Mouse (Mus musculus) induced T-regulatory cell, adult 2 months (primary cell): ENCODE results near the gene Mdh1.
"Not testable (repeated sequence)": the region's sequence is repeated elsewhere in the genome, so short reads cannot be mapped to it uniquely, and the experiment has no call there.

Experiments used
- DNase-seq: peaks from one replicate; pipeline ENCODE4 v3.0.0-alpha.2; 2012; ENCODE audit warnings: low read depth

The Mdh1 gene

DNA sequence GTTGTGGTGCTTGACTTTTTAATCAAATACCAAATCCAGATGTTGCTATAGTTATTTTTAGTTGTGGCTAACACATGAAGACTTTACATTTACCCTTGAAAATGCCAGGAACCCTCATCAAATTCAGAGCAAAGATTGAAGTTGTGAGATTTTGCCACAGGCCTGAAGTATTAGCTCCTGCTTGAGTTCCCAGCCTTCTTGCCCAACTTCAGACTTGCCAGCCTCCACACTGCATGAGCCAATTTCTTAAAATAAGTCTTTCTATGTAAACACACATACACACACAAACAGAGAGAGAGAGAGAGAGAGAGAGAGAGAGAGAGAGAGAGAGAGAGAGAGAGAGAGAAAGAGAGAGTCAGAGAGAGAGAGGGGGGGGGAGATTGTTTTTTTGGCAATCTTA is 26.2 kb downstream of the Mdh1 start:
- no peak for DNase-seq

DNA sequence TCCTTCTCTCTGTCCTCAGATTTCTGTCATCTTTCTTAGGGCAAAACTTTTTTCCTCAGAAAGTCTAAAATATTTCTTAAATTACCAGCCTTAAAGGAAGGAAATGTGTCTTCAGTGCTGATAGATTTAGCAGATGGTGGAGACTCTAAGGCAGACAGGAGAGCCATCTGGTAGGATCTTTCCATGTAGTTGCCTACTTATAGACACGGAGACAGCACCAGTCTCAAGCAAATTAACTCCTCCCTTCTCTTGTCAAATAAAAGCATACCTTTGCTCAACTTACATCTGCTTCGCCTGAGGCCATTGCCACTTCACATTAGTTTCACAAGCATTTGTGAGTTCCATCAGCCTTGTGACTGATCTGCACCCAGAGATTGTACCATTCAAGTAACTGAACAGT is 27.1 kb downstream of the Mdh1 start:
- no peak for DNase-seq

- DNase-seq = no peak
Measured at GRCm38 (mm10) chr11:21542731-21543130, 29.4 kb downstream of the Mdh1 start.

- DNase-seq = no peak
Measured at GRCm38 (mm10) chr11:21540622-21541021, 31.5 kb downstream of the Mdh1 start.

DNA sequence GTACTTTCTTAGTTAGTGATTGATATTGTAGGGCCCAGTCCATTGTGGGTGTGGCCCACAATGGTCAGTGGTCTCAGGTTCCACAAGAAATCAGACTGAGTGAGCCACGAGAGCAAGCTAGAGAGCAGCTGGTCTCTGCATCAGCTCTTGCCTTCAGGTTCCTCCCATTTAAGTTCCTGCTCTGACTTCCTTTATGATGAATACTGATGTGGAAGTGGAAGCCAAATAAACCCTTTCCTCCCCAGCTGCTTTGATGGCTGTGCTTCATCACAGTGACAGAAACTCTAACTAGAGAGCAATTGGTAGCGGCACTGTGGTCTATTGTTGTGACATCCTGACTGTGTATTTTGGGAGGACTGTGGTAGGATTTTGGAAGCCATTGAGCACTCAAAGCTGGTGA is 32.1 kb downstream of the Mdh1 start:
- no peak for DNase-seq

GRCm38 (mm10) chr11:21530856-21531255 is 41.3 kb downstream of the Mdh1 start:
- not testable (repeated sequence) for DNase-seq

DNA sequence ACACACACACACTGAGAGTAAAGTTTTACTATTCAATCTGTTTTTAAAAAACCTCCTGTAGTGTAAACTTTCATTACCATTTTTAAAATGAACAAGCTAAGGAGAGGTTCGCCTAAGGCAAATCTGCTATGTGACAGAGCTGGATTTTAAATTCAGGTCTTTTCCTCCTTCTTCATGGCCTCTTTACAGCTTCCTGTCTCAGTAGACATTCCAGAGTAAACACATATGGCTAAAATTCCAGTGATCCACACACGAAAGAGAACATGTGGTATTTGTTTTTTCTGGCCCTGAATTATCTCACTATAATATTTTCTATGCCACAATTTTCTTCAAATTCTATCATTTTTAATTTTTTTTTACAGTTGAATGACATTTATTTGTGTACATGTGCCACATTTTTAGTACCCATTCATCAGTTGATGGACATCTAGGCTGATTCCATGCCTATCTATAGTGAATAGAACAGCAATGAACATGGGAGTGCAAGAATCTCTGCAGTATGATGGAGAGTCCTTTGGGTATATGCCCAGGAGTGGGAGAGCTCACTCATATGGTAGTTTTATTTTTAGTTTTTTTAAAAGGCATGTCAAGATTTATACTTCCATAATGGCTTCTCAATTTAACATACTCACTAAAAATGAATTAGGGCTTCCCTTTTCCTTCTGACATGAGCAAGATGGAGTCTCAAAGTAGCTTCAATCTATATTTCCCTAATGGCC is 43.3 kb downstream of the Mdh1 start:
- no peak for DNase-seq

DNA sequence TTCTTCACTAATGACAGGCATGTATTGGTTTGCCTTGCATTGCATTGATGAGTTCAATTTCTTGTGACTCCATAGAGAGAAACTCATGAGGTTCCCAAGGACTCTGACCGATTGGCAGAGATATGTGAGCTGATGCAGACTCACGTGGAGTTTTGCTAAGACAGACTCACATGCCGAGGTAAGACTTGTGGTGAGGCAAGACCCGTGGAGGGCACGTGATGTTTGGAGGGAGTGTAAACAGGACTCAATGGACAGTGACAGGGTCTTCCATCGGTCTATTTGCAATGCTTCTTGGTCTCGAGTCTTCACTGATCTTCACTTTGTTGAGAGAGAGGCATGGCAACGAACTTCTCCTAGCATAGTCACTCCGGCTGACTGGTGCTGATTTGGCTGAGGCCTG is 54.4 kb downstream of the Mdh1 start:
- DNase-seq = no peak

DNA sequence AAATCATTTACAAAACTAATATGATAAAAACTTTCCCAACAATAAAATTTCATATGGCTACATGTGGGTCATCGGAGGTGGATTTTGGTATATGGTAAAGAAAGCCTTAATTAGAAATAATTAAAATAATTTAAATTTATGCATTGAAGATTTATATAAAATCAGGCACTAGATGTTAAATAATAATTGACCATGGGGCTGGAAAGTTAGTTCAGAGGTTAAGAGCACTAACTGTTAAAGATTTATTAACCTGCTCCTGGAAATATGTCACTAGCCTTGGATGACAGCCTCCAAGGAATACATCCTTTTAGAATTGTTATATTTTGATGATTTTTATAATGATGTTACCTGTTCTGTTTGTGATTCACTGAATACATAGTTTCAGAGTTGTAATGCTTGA is 55.8 kb downstream of the Mdh1 start:
- DNase-seq = not testable (repeated sequence)

DNA sequence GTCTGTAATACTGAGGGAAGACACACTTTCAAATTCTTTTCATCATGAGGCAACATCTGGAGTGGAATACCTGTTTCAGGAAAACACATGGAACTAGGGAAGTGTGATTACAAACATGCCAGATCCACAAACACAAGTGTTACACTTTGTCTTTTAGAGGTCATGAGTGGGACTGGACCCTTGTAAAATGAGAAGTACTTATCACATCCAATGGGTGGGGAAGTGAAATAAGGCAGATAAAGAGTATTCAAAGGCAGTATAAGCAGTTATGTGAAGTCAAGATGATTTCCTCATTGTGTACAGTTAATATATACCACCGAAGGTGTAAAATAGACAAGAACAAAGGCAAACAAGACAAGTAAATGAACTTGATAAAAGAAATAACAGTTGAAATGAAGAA is 61.6 kb downstream of the Mdh1 start:
- not testable (repeated sequence) for DNase-seq

DNA sequence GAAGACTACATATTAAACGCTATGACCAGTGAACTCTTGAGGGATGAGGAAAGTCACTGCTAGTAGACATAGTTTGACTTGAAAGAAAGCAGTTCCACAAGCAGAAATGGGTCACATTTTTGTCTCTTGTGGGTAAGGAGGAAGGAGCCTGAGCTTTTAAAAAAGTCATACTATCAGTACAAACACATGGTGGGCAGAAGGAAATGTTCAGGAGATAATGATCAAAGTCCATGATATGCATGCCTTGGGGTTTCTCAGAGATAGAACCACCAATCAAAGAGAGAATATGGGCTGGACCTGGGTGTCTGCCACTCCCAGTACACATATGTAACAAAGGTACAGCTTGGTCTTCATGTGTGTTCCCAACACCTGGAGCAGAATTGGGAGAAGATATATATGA is 63.5 kb downstream of the Mdh1 start:
- not testable (repeated sequence) for DNase-seq

GRCm38 (mm10) chr11:21507073-21507472 is 65.1 kb downstream of the Mdh1 start:
- not testable (repeated sequence) for DNase-seq
